Mouse (Mus musculus) leukemia stem cell, adult 10-12 weeks (primary cell): Measurements from ENCODE around the gene Atf2. TPM values are rescaled to one million over a fixed set of nuclear protein-coding genes. Genes with fewer than 3 reads are reported as not detected.

Experiments
- polyA plus RNA-seq: library from polyadenylated mRNA; stranded (reverse); fragments of >175 nt; gene quantifications from 2 replicates; pipeline ENCODE4 v1.2.3, GENCODE M21; 2012; ENCODE audit warnings: low replicate concordance

Atf2 gene
- polyA plus RNA-seq = 2.2 and 4.6 TPM in 2 replicates

GRCm38 (mm10) chr2:73892464-73893296 is at the start of gene Atf2:
TSS of gene Atf2 (minus strand) at chr2:73892639.

GRCm38 (mm10) chr2:73911175-73911700 is 18.8 kb upstream of the Atf2 start, which contains the start of gene Atp5g3:
TSS of gene Atp5g3 (minus strand) at chr2:73911326.

GRCm38 (mm10) chr2:73774786-73775682 is 117.4 kb downstream of the Atf2 start, which contains the start of gene Chn1:
TSS of gene Chn1 (minus strand) at chr2:73775346.

Other genes starting within 250 kb of the Atf2 start
- gene Chn1, start 117.3 kb downstream of the Atf2 start, polyA plus RNA-seq = 0.20 and 0.21 TPM in 2 replicates
- 266 and 847 TPM in 2 replicates for gene Atp5g3, start 18.7 kb upstream of the Atf2 start, polyA plus RNA-seq